Mouse (Mus musculus) cerebellum, postnatal 36 days (tissue): ENCODE measurements around the gene Myh14.

Experiments used
- DNase-seq, 2 experiments: peaks; one replicate each; pipeline ENCODE4 v3.0.0; 2021 to 2022; ENCODE audit warnings: mixed read lengths in 2 of 2

Gene Myh14

GRCm38 (mm10) chr7:44572956-44573484 is 97.6 kb downstream of the Myh14 start:
- DNase-seq: no peak

GRCm38 (mm10) chr7:44572213-44572701 is 98.4 kb downstream of the Myh14 start, which contains the start of gene Napsa:
Gene Napsa, plus strand, starts transcription at chr7:44572380.
- no peak for DNase-seq

GRCm38 (mm10) chr7:44571811-44572210 is 98.8 kb downstream of the Myh14 start:
- DNase-seq: no peak

- no peak for DNase-seq
Measured at GRCm38 (mm10) chr7:44570989-44571388, 99.7 kb downstream of the Myh14 start.

GRCm38 (mm10) chr7:44568803-44569202 is 101.8 kb downstream of the Myh14 start:
- DNase-seq: no peak

- no peak for DNase-seq
Measured at GRCm38 (mm10) chr7:44565414-44565813, 105.2 kb downstream of the Myh14 start.

GRCm38 (mm10) chr7:44564486-44564885 is 106.2 kb downstream of the Myh14 start:
- no peak for DNase-seq

- DNase-seq: no peak
Measured at GRCm38 (mm10) chr7:44563284-44563683, 107.4 kb downstream of the Myh14 start.

GRCm38 (mm10) chr7:44560435-44561400 is 109.9 kb downstream of the Myh14 start:
- peak; percentile 87 to 90 for DNase-seq

- no peak for DNase-seq
Measured at GRCm38 (mm10) chr7:44557629-44558028, 113.0 kb downstream of the Myh14 start.
